ENCODE assay signal across 18 mouse cellular contexts in the genomic region with DNA sequence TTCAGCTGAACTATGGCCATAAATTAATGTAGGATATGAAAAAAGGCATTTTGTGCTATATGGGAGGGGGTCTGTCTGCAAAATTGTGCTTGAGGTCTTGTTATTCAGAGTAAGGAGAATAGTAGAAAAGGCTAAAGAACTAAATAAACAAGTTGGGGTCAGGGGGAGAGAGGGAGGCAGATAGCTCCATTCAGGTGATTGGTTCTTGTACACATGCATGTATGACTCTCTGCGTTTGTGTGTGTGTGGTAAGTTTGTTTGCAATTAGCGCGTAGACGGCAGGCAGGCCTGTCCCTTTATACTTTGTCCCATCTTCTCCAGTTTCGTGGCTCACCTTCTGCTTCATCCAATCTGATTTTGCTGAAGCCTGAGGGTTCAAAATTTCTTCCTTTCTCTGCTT. TPM values are rescaled to one million over a fixed set of nuclear protein-coding genes. Genes with fewer than 3 reads are reported as not detected.
"Had no signal": no experiment of that assay in that cellular context is flagged by ENCODE, and none has a peak within 500 bp of the region (broad histone marks: within the 10 kb centered on the region; RNA-seq: fewer than 3 reads in every experiment).

No protein-coding gene starts in this region.

- H3K9ac ChIP-seq: lung, embryonic 14.5 days; midbrain, embryonic 13.5 days; neural tube, embryonic 13.5 days; neural tube, embryonic 15.5 days had no signal

- H3K36me3 ChIP-seq: midbrain, embryonic 10.5 days; midbrain, embryonic 13.5 days; neural tube, embryonic 13.5 days; neural tube, embryonic 15.5 days had no signal

- H3K4me3 ChIP-seq: midbrain, embryonic 10.5 days; midbrain, embryonic 13.5 days; myocyte; neural tube, embryonic 13.5 days; neural tube, embryonic 15.5 days had no signal

- DNase-seq: lung, adult 18-20 months; lung, embryonic 14.5 days; lung, postnatal 10 days; lung, postnatal 4 days; retina, postnatal 1 day; right cerebral cortex, adult 18-20 months; right cerebral cortex, postnatal 25 days; right cerebral cortex, postnatal 4 days; spleen, adult 18-20 months; thymus, adult 18-20 months; thymus, postnatal 14 days; thymus, postnatal 36 days had no signal

- H3K27ac ChIP-seq: midbrain, embryonic 10.5 days; midbrain, embryonic 13.5 days; neural tube, embryonic 13.5 days; neural tube, embryonic 15.5 days had no signal

- H3K4me1 ChIP-seq: neural tube, embryonic 13.5 days had no signal

- H3K9me3 ChIP-seq: midbrain, embryonic 10.5 days; midbrain, embryonic 13.5 days; neural tube, embryonic 13.5 days; neural tube, embryonic 15.5 days had no signal

- H3K4me2 ChIP-seq: lung, embryonic 14.5 days; midbrain, embryonic 13.5 days; neural tube, embryonic 13.5 days; neural tube, embryonic 15.5 days had no signal

- H3K27me3 ChIP-seq: midbrain, embryonic 13.5 days; neural tube, embryonic 13.5 days; neural tube, embryonic 15.5 days had no signal

- ATAC-seq: midbrain, embryonic 13.5 days; midbrain, embryonic 16.5 days had no signal

RNA-seq across cellular contexts. Expression of a gene that starts 57.6 kb away (rescaled TPM):
- polyA plus RNA-seq: midbrain, embryonic 10.5 days; myocyte had no signal
